Mouse (Mus musculus) thymus, adult 2 months (tissue): ENCODE measurements around the gene Defa21. TPM values are rescaled to one million over a fixed set of nuclear protein-coding genes. Genes with fewer than 3 reads are reported as not detected.
"Not testable (repeated sequence)": the region's sequence is repeated elsewhere in the genome, so short reads cannot be mapped to it uniquely, and the experiment has no call there.

ENCODE experiments used
- DNase-seq: peaks from one replicate; pipeline ENCODE4 v3.0.0; 2021
- H3K27ac ChIP-seq: fragments of 200-500 bp; 2 replicates; pipeline ENCODE4 v1.5.1; 2012; ENCODE audit warnings: low read length, control low read depth; ENCODE audit not compliant: control insufficient read depth, insufficient read depth
- H3K27me3 ChIP-seq: fragments of 200-500 bp; 2 replicates; pipeline ENCODE4 v1.6.1; 2012; ENCODE audit warnings: mild to moderate bottlenecking, low read length, moderate library complexity, mixed read lengths; ENCODE audit not compliant: control insufficient read depth, insufficient read depth
- H3K36me3 ChIP-seq: fragments of 200-500 bp; 2 replicates; pipeline ENCODE4 v1.6.1; 2012; ENCODE audit warnings: mild to moderate bottlenecking, low read length, moderate library complexity; ENCODE audit not compliant: control insufficient read depth, insufficient read depth
- H3K4me1 ChIP-seq: fragments of 200-500 bp; replicated peaks from 2 replicates; pipeline ENCODE4 v1.6.1; 2012; ENCODE audit warnings: low read length; ENCODE audit not compliant: control insufficient read depth, insufficient read depth
- H3K4me3 ChIP-seq: fragments of 200-500 bp; 2 replicates; pipeline ENCODE4 v1.5.1; 2012; ENCODE audit warnings: mild to moderate bottlenecking, low read length, control low read depth, moderate library complexity; ENCODE audit not compliant: control insufficient read depth, insufficient read depth
- WGBS: fragments of 180-500 bp; shearing (Covaris S2); methylation state at CpG from one replicate; pipeline ENCODE4 v1.1.7; 2018; 5-methylcytosine and 5-hydroxymethylcytosine counted together
- polyA plus RNA-seq: library from polyadenylated mRNA; depleted of rRNA; stranded (reverse); fragments of >200 nt; gene quantifications from 2 replicates; pipeline ENCODE4 v1.2.3, GENCODE M21; 2012; rRNA removed

Defa21 gene
- polyA plus RNA-seq, 1 experiment: not detected

- H3K4me1 ChIP-seq: not testable (repeated sequence)
These were observed 39.4 kb downstream of the Defa21 start, which contains the start of gene Defa35 for GRCm38 (mm10) chr8:21064738-21065137. Defa35 (plus strand) TSS chr8:21065038.

More at GRCm38 (mm10) chr8:21064738-21065137, 39.4 kb downstream of the Defa21 start, which contains the start of gene Defa35:
- not testable (repeated sequence) for H3K36me3 ChIP-seq, H3K27ac ChIP-seq, H3K4me3 ChIP-seq, DNase-seq, H3K27me3 ChIP-seq
- WGBS: 82% methylated on average over 1 of the region's 1 CpGs

Other genes starting within 250 kb of the Defa21 start
- gene Defb33, start 132.9 kb upstream of the Defa21 start, polyA plus RNA-seq: not detected in 2 replicates
- gene Gm15056, start 122.9 kb upstream of the Defa21 start, polyA plus RNA-seq: 0.51 and 1.2 TPM in 2 replicates
- gene Gm6040, start 103.5 kb upstream of the Defa21 start, polyA plus RNA-seq: not detected in 2 replicates
- 1.3 TPM in 1 of 2 replicates, not detected in the other for gene AY761185, start 80.8 kb upstream of the Defa21 start, polyA plus RNA-seq
- not detected in 2 replicates for gene Defa23, start 29.5 kb downstream of the Defa21 start, polyA plus RNA-seq
- 0.58 TPM in 1 of 2 replicates, not detected in the other for gene Defa35, start 39.5 kb downstream of the Defa21 start, polyA plus RNA-seq
- gene Defa25, start 58.9 kb downstream of the Defa21 start, polyA plus RNA-seq: not detected in 2 replicates
- gene Gm14851, start 70.5 kb downstream of the Defa21 start, polyA plus RNA-seq: not detected in 2 replicates
- gene Defa30, start 109.1 kb downstream of the Defa21 start, polyA plus RNA-seq: not detected in 2 replicates
- gene Defa22, start 136.7 kb downstream of the Defa21 start, polyA plus RNA-seq: 0.39 TPM in 1 of 2 replicates, not detected in the other
- gene Defa31, start 166.1 kb downstream of the Defa21 start, polyA plus RNA-seq: not detected in 2 replicates
- gene Gm15293, start 176.0 kb downstream of the Defa21 start, polyA plus RNA-seq: not detected in 2 replicates
- gene Gm15292, start 224.2 kb downstream of the Defa21 start, polyA plus RNA-seq: not detected in 2 replicates